Comparison of ENCODE assay signal across 10 mouse cellular contexts in genomic region chr17:37210884-37211768, GRCm38 (mm10). TPM values are rescaled to one million over a fixed set of nuclear protein-coding genes. Genes with fewer than 3 reads are reported as not detected.
DNase-seq lines count a peak whose midpoint lies in the region; ATAC-seq lines count a peak whose summit lies in the region.
"Had no signal": no experiment of that assay in that cellular context is flagged by ENCODE, and none has a peak within 500 bp of the region (broad histone marks: within the 10 kb centered on the region; RNA-seq: fewer than 3 reads in every experiment).

No protein-coding gene starts in this region.

- H3K9ac ChIP-seq in kidney, embryonic 15.5 days: no peak overlapping the region
- peak overlapping the region; percentile 50 for H3K9ac ChIP-seq in hindbrain, embryonic 15.5 days
- H3K9ac ChIP-seq in neural tube, embryonic 12.5 days: 0 out of 2 replicates have a peak overlapping the region, but pooled peaks have one; percentile 27

- no peak overlapping the region for H3K27ac ChIP-seq in kidney, embryonic 15.5 days
- H3K27ac ChIP-seq in hindbrain, embryonic 15.5 days (replicated peaks): no peak overlapping the region
- no peak overlapping the region for H3K27ac ChIP-seq in neural tube, embryonic 12.5 days

- H3K27me3 ChIP-seq in kidney, embryonic 15.5 days: peaks cover 28% of the 10 kb centered on the region
- peaks cover 8% of the 10 kb centered on the region; the same call in 1 of the 2 replicates for H3K27me3 ChIP-seq in hindbrain, embryonic 15.5 days
- peaks cover 12% of the 10 kb centered on the region for H3K27me3 ChIP-seq in neural tube, embryonic 12.5 days (replicated peaks)

- H3K36me3 ChIP-seq in kidney, embryonic 15.5 days: no peaks in the 10 kb centered on the region
- no peaks in the 10 kb centered on the region for H3K36me3 ChIP-seq in hindbrain, embryonic 15.5 days
- no peaks in the 10 kb centered on the region for H3K36me3 ChIP-seq in neural tube, embryonic 12.5 days

- no peak for DNase-seq in kidney, adult 8-10 months
- peak; percentile 4 to 7 for DNase-seq in cerebellum, postnatal 36 days
- DNase-seq in B cell, adult 2 months: no peak
- no peak for DNase-seq in c-Kit-positive CD71-positive TER-119-positive erythroid progenitor cells, embryonic 14.5 days (ENCODE audit: low spot score)
- no peak for DNase-seq in ovary, postnatal 14 days (ENCODE audit: low spot score)

- no peaks in the 10 kb centered on the region for H3K4me1 ChIP-seq in kidney, embryonic 15.5 days
- H3K4me1 ChIP-seq in hindbrain, embryonic 15.5 days (replicated peaks): 0 out of 2 replicates have a peak, but pooled peaks cover 4% of the 10 kb centered on the region
- H3K4me1 ChIP-seq in neural tube, embryonic 12.5 days: no peaks in the 10 kb centered on the region

- no peaks in the 10 kb centered on the region for H3K9me3 ChIP-seq in kidney, embryonic 15.5 days (replicated peaks)
- H3K9me3 ChIP-seq in hindbrain, embryonic 15.5 days: no peaks in the 10 kb centered on the region
- H3K9me3 ChIP-seq in neural tube, embryonic 12.5 days: no peaks in the 10 kb centered on the region

- H3K4me2 ChIP-seq in kidney, embryonic 15.5 days: peak overlapping the region; percentile 43
- peak overlapping the region; percentile 74 for H3K4me2 ChIP-seq in hindbrain, embryonic 15.5 days
- H3K4me2 ChIP-seq in neural tube, embryonic 12.5 days (replicated peaks): peak overlapping the region; percentile 56

- no peak for ATAC-seq in kidney, embryonic 15.5 days (replicated peaks; ENCODE audit: low FRiP score)
- peak; percentile 86 for ATAC-seq in hindbrain, embryonic 15.5 days (ENCODE audit: low FRiP score, low read depth)
- ATAC-seq in neural tube, embryonic 12.5 days (ENCODE audit: low FRiP score, low read depth): peak; percentile 76

- 20% methylated on average over 40 of the region's 40 CpGs for WGBS in kidney, embryonic 15.5 days
- WGBS in hindbrain, embryonic 15.5 days: 22% methylated on average over 40 of the region's 40 CpGs
- WGBS in neural tube, embryonic 12.5 days: 20% methylated on average over 40 of the region's 40 CpGs

- peak overlapping the region; percentile 13; the same call in 1 of the 2 replicates for H3K4me3 ChIP-seq in kidney, embryonic 15.5 days (replicated peaks)
- H3K4me3 ChIP-seq in hindbrain, embryonic 15.5 days: peak overlapping the region; percentile 42
- peak overlapping the region; percentile 28 for H3K4me3 ChIP-seq in neural tube, embryonic 12.5 days

RNA-seq across cellular contexts. Expression of gene Olfr95, which starts 1.8 kb away (rescaled TPM):
- not detected in 2 replicates for polyA plus RNA-seq in kidney, embryonic 15.5 days (2015; fragmentation: Nextera tagmentation; extraction: Ambion mirVana)
- polyA plus RNA-seq in hindbrain, embryonic 15.5 days (2015; fragmentation: Nextera tagmentation; extraction: Ambion mirVana): 0.05 TPM in 1 of 2 replicates, not detected in the other
- polyA plus RNA-seq in neural tube, embryonic 12.5 days (2016; fragmentation: Nextera tagmentation; extraction: Ambion mirVana): not detected in 2 replicates
- polyA plus RNA-seq: large intestine, adult 2 months; small intestine, adult 2 months had no signal

RNA-seq across cellular contexts. Expression of gene Olfr96, which starts 8.8 kb away (rescaled TPM):
- not detected in 2 replicates for polyA plus RNA-seq in kidney, embryonic 15.5 days (2015; fragmentation: Nextera tagmentation; extraction: Ambion mirVana)
- not detected in 2 replicates for polyA plus RNA-seq in hindbrain, embryonic 15.5 days (2015; fragmentation: Nextera tagmentation; extraction: Ambion mirVana)
- not detected in 2 replicates for polyA plus RNA-seq in neural tube, embryonic 12.5 days (2016; fragmentation: Nextera tagmentation; extraction: Ambion mirVana)
- polyA plus RNA-seq: large intestine, adult 2 months; small intestine, adult 2 months had no signal

RNA-seq across cellular contexts. Expression of gene Olfr94, which starts 10.3 kb away (rescaled TPM):
- polyA plus RNA-seq in kidney, embryonic 15.5 days (2015; fragmentation: Nextera tagmentation; extraction: Ambion mirVana): not detected in 2 replicates
- not detected in 2 replicates for polyA plus RNA-seq in hindbrain, embryonic 15.5 days (2015; fragmentation: Nextera tagmentation; extraction: Ambion mirVana)
- polyA plus RNA-seq in neural tube, embryonic 12.5 days (2016; fragmentation: Nextera tagmentation; extraction: Ambion mirVana): not detected in 2 replicates
- polyA plus RNA-seq: large intestine, adult 2 months; small intestine, adult 2 months had no signal

RNA-seq across cellular contexts. Expression of gene Ubd, which starts 17.4 kb away (rescaled TPM):
- not detected in 2 replicates for polyA plus RNA-seq in kidney, embryonic 15.5 days (2015; fragmentation: Nextera tagmentation; extraction: Ambion mirVana)
- 0.17 TPM in 1 of 2 replicates, not detected in the other for polyA plus RNA-seq in hindbrain, embryonic 15.5 days (2015; fragmentation: Nextera tagmentation; extraction: Ambion mirVana)
- polyA plus RNA-seq in neural tube, embryonic 12.5 days (2016; fragmentation: Nextera tagmentation; extraction: Ambion mirVana): not detected in 2 replicates

RNA-seq across cellular contexts. Expression of gene Olfr97, which starts 26.0 kb away (rescaled TPM):
- polyA plus RNA-seq in kidney, embryonic 15.5 days (2015; fragmentation: Nextera tagmentation; extraction: Ambion mirVana): not detected in 2 replicates
- polyA plus RNA-seq in hindbrain, embryonic 15.5 days (2015; fragmentation: Nextera tagmentation; extraction: Ambion mirVana): not detected in 2 replicates
- not detected in 2 replicates for polyA plus RNA-seq in neural tube, embryonic 12.5 days (2016; fragmentation: Nextera tagmentation; extraction: Ambion mirVana)
- polyA plus RNA-seq: large intestine, adult 2 months; small intestine, adult 2 months had no signal

Comparison
In these comparisons a context has a peak if more than half of its experiments do, and no peak if none do; other contexts are left out.
1. DNase-seq: peak in cerebellum, postnatal 36 days (2 of 2); none in kidney, adult 8-10 months (0 of 2), B cell, adult 2 months (0 of 2), c-Kit-positive CD71-positive TER-119-positive erythroid progenitor cells, embryonic 14.5 days (single experiment) and ovary, postnatal 14 days (single experiment).
2. Peak in every context shown above with its lines, with median percentiles within 50 percentile points of each other: H3K4me2 ChIP-seq and H3K4me3 ChIP-seq.